Mouse (Mus musculus) neural tube, embryonic 13.5 days (tissue): ENCODE data around the gene Hs1bp3. TPM values are rescaled to one million over a fixed set of nuclear protein-coding genes. Genes with fewer than 3 reads are reported as not detected.

ENCODE experiments used
- ATAC-seq: fragments of 200-750 bp; cut with Nextera tagmentation; 2 replicates; pipeline ENCODE4 v1.8.0; 2017; ENCODE audit warnings: low read depth, mild to moderate bottlenecking, moderate TSS enrichment, moderate library complexity
- H3K27ac ChIP-seq: fragments of 300-500 bp; sonication (generic); replicated peaks from 2 replicates; pipeline ENCODE4 v1.5.1; 2015; ENCODE audit warnings: moderate library complexity, mild to moderate bottlenecking, inconsistent platforms
- H3K27me3 ChIP-seq: fragments of 300-500 bp; sonication (generic); 2 replicates; pipeline ENCODE4 v1.6.1; 2015; ENCODE audit warnings: mild to moderate bottlenecking, inconsistent platforms
- H3K36me3 ChIP-seq: fragments of 300-500 bp; sonication (generic); 2 replicates; pipeline ENCODE4 v1.6.1; 2015; ENCODE audit warnings: mild to moderate bottlenecking, inconsistent platforms
- H3K4me1 ChIP-seq: fragments of 300-500 bp; sonication (generic); replicated peaks from 2 replicates; pipeline ENCODE4 v1.6.1; 2015; ENCODE audit warnings: inconsistent platforms
- H3K4me2 ChIP-seq: fragments of 300-500 bp; sonication (generic); 2 replicates; pipeline ENCODE4 v1.6.1; 2015; ENCODE audit warnings: inconsistent platforms, mild to moderate bottlenecking, moderate library complexity
- H3K4me3 ChIP-seq: fragments of 300-500 bp; sonication (generic); 2 replicates; pipeline ENCODE4 v1.5.1; 2015; ENCODE audit warnings: mild to moderate bottlenecking, inconsistent platforms
- H3K9ac ChIP-seq: fragments of 300-500 bp; sonication (generic); 2 replicates; pipeline ENCODE4 v1.6.1; 2015; ENCODE audit warnings: moderate library complexity, mild to moderate bottlenecking, inconsistent platforms
- H3K9me3 ChIP-seq: fragments of 300-500 bp; sonication (generic); 2 replicates; pipeline ENCODE4 v1.6.1; 2016; ENCODE audit warnings: inconsistent platforms
- WGBS: fragments of 180-500 bp; shearing (Covaris S2); methylation state at CpG from one replicate; pipeline ENCODE4 v1.1.7; 2015; 5-methylcytosine and 5-hydroxymethylcytosine counted together
- polyA plus RNA-seq: library from polyadenylated mRNA; unstranded; fragments of >200 nt; fragmentation: Nextera tagmentation; extraction: Ambion mirVana; gene quantifications from 2 replicates; pipeline ENCODE4 v1.2.1, GENCODE M21; 2015

Gene Hs1bp3
- polyA plus RNA-seq, 1 experiment from 2014 or later: 11.3 TPM

DNA sequence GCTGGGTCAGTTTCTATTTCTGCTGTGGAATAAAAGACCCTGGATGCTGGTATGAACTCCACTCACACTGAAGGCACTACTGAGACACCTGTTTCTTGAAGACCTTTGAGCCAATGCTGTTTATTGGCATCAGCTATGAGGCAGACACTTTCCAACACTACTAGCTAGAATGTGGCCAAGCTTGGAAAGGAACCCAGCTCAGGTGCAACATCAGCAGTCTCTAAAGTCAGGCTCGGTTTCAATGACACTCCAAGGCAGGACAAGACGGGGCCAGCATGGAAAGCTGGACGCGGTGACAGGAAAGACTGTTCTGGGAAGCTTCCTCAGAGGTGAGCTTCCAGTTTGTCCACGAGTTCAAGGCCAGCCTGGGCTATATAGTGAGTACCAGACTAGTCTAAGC is 80.0 kb downstream of the Hs1bp3 start:
- 86% methylated on average over 5 of the region's 5 CpGs for WGBS
- no peaks in the 10 kb centered on the region for H3K27me3 ChIP-seq
- peaks cover 15% of the 10 kb centered on the region for H3K4me1 ChIP-seq
- H3K9ac ChIP-seq: no peak overlapping the region
- no peak overlapping the region for H3K27ac ChIP-seq
- H3K4me2 ChIP-seq: no peak overlapping the region
- no peaks in the 10 kb centered on the region for H3K36me3 ChIP-seq
- no peak overlapping the region for H3K4me3 ChIP-seq
- H3K9me3 ChIP-seq: no peaks in the 10 kb centered on the region
- ATAC-seq: no peak

Other genes with a start within 250 kb of the Hs1bp3 start
- gene Ldah, start 105.3 kb upstream of the Hs1bp3 start, polyA plus RNA-seq: 60.5 and 69.1 TPM in 2 replicates
- gene Gdf7, start 11.5 kb upstream of the Hs1bp3 start, polyA plus RNA-seq: 0.43 and 0.49 TPM in 2 replicates
- gene Rhob, start 186.6 kb downstream of the Hs1bp3 start, polyA plus RNA-seq: 80.6 and 81.1 TPM in 2 replicates